Mouse (Mus musculus) activated CD4-positive, CD25-positive, alpha-beta regulatory T cell, adult 4 months (primary cell): ENCODE data around the gene Gm49776. TPM values are rescaled to one million over a fixed set of nuclear protein-coding genes. Genes with fewer than 3 reads are reported as not detected.

Experiments used
- ATAC-seq: one replicate; pipeline ENCODE4 v1.8.0; 2017
- polyA plus RNA-seq, 2 experiments: library from polyadenylated mRNA; unstranded; fragments of 100-300 nt; shearing (Covaris generic); gene quantifications; one replicate each; pipeline ENCODE4 v1.2.1; 2017

Gm49776 gene
- polyA plus RNA-seq = not detected

DNA sequence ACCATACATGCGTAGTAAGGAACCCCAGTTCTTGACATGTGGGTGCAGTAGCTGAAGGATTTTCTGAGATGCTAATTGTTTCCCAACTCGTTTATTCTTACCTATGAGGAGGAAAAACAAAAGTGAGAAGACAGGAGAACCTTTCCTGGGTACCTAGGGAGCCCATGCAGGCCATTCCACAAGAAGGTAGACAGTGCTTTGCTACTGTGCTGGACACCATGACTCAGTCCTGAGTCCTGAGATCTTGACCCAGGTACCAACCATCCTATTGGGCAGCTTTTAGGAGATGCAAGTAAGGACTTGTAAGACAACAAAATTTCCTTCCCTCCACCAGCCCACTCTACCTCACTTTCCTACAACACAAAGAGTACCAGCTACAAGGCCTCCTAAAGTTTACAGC is at the start of gene Gm49776:
Gm49776 (minus strand) TSS at position 101 of the 400 bp plus-strand sequence.
- ATAC-seq = no peak

DNA sequence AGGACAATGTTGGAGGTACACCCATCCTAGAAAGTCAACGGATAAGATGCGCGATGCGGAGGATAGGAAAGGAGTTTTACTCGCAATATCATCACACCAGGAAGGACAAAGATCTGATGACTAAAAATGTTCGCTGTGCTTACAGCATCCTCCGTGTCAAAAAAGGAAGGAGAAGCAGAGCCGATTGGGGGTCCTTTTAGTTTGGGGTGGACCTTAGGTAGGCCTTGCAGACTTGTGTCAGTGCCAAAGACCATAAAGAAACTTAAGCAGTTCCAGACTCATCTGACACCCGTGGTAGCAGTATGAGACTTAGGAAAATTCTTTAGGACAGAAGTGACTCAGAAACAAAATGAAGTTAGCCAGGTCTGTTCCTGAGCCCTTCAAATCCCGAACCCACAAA is 31.5 kb upstream of the Gm49776 start:
- peak; percentile 1 for ATAC-seq

DNA sequence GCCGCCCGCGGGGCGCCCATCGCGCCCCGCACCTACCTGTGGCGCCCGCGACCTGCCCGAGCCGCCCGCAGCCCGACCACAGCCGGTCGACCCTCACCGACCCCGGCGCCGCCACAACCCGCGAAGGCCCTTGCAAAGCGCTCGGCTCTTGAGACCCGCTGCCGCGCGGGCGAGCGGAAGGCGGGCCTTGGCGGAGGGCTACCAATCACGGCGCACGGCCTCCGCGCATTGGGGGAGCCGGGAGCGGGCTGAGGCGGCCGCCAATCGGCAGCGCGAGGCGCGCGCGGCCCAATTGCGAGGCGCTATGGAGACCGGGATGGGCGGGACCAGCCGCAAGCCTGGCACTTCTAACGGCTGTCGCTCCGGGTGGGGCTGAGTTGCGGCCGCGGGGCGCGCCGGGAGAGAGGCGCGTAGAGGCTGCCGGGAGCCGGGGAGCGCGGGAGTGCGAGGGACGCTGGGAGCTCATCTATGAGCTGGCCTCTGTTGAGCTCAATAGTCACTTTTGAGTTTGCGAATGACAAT is 31.0 kb upstream of the Gm49776 start, which contains the start of gene Dgcr8:
Dgcr8 (minus strand) TSS at position 180 of the 522 bp plus-strand sequence.
- ATAC-seq = peak; percentile 96

DNA sequence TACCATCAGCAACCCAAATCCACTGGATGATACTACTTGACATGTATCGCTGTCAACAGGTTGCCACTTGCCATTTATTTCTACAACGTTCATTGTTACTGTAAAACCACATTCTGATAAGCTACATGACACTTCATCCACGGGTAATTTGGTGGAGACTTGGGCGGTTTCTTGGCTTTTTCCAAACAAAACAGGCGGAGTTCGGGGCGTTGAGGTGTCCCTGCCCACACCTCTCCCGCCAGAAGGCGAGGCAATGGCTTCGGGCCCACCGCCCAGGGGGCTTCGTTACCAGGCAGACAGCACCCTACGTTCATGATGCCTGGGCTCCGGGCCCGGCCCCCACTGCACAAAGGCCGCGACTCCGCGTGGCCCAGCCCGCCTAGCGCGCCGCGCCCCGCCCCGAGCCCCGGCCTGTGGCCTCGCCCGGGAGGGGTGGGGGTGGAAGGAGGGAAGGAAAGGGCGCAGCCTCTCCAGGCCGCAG is 30.5 kb upstream of the Gm49776 start:
- peak; percentile 71 for ATAC-seq

DNA sequence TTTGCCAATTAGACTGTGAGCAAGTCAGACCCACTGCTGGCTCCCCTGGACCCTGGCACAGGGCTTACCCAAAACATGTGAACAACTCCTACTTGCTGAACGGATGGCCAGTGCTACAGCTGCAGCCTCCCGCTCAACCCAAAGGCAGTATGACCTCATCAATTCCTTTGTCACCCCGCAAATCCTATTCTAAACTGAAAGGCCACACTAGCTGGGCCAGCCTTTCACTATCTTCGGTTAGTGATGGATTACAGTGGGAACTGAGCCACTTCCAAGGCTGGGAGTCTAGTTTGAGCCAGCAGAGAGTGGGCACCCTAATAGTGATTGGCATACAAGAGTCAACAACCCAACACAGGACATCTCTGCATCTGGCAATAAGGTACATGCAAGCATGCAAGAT is 30.0 kb upstream of the Gm49776 start:
- no peak for ATAC-seq

DNA sequence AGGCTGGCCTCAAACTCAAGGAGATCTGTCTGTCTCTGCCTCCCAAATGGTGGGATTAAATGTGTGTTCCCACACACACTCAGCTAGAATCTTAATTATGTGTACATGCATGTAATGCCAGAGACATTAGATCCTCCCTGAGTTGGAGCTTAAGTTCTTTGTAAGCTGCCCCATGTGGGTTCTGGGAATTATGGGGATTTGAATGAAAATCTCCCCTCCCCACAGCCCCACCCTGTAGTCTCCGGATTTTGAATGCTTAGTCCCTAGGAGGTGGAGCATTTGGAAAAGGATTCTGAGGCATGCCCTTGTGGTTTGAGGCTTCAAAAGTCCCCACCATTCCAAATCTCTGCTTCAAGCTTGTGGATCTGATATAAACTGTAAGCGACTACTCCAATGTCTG is 17.0 kb upstream of the Gm49776 start:
- ATAC-seq = no peak

DNA sequence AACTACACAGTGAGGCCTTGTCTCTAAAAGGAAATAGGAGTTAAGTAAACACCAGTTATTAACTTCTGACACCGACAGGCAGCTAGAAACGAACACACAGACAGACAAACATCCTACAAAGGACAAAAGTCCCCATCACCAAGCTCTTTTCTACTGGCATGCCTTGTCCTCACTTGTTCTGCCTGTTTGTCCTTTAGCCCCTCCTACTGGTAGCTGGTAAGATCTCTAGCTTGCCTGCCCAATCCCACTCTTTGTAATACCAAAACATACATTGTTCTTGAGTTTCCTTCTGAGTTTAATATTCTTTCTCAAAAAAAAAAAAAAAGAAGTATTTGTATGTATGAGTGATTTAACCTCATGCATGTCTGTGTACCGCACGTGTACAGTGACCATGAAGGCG is 10.1 kb upstream of the Gm49776 start:
- no peak for ATAC-seq

DNA sequence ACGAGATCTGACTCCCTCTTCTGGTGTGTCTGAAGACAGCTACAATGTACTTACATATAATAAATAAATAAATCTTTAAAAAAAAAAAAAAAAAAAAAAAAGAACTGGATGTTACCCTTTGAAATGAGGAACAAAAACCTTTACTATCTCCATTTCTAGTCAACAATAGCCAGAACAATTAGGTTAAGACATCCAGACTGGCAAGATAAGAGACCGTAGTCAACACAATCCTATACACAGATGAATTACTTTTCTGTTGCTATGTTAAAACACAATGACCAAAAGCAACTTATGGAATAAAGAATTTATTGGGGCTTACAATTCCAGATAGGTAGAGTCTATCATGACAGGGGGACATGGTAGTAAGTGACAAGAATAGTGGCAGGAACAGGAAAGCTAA is 6.9 kb upstream of the Gm49776 start:
- no peak for ATAC-seq

DNA sequence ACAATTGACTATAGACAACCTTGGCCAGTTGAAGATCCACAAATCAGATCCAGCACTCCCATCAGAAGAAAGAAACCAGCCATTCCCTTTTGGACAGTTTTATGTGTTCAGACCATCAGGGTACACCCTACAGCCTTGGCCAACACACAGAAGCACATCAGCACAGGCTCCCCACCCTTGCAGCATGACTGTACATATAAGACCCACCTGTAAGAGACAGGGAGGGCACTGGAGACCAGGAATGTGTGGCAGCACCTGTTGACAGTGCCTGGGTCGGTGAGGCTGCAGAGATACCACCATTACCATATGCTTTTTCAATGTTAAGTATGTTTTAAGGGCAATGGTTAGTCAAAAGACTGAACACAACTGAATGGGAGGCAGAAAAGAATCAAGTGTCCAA is 4.3 kb downstream of the Gm49776 start:
- no peak for ATAC-seq

DNA sequence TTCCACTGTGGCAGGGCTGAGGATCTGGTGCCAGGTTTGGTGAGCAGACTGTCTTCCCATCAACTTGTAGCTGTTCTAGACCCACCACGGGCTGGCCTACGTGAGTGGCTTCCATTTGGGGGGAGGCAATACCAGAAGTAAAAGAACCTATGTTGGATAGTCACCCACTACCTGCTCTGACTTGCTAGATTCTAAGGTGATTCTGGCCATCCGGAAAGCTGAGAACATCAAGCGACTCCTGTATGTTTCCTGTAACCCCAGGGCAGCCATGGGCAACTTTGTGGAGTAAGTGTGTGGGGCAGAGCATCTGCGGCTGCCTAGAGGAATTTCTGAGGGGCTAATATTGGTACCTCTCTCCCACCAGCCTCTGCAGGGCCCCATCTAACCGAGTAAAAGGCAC is 5.4 kb downstream of the Gm49776 start:
- no peak for ATAC-seq

DNA sequence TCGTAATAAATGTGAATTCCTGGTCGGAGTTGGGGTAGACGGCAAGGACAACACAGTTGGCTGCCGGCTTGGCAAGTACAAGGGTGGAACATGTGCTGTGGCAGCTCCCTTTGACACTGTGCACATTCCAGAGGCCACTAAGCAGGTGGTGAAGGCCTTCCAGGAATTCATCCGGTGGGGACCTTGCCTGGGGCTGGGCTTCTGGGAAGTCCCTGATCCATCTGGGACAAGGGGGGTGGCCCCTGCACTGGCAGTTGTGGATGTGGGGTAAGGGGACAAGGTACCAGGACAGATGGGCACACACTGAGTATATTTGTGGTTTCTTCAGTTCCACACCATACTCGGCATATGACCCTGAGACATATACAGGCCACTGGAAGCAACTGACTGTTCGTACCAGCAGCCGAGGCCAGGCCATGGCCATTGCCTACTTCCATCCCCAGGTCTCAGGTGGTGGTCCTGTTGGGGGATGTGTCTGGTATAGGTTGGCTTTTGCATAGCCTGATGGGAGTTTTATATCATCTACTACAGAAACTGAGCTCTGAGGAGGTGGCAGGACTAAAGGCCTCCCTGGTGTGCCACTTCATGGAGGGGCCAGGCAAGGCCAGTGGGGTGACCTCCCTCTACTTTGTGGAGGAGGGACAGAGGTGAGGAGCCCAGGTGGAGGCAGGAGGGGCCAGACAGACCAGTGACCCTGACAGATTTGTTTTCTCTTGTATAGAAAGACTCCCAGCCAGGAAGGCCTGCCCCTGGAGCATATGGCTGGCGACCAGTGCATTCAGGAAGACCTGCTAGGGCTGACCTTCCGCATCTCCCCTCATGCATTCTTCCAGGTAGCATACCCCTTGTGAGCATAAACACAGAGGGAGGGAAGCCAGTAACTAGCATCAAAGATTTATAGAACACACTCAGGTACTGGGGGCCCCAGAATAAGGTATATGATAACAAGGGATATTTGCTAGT is 7.0 kb downstream of the Gm49776 start:
- no peak for ATAC-seq

DNA sequence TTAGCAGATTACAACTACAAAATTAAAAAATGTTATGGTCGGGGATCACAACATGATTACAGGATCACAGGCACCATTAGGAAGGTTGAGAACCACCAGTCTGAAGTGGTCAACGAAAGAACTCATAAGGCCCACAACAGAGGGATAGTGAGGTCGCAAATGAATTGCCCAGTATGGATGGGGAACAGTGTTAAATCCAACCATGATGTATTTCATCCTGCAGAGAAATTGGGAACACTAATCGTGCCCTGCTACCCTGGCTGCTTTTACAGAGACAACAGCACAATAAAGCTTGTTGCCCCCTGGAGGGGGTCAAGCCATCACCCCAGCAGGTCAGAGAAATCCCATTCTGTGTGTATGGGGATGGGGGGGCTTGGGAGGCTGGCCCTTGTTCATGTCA is 7.9 kb downstream of the Gm49776 start:
- ATAC-seq = no peak

DNA sequence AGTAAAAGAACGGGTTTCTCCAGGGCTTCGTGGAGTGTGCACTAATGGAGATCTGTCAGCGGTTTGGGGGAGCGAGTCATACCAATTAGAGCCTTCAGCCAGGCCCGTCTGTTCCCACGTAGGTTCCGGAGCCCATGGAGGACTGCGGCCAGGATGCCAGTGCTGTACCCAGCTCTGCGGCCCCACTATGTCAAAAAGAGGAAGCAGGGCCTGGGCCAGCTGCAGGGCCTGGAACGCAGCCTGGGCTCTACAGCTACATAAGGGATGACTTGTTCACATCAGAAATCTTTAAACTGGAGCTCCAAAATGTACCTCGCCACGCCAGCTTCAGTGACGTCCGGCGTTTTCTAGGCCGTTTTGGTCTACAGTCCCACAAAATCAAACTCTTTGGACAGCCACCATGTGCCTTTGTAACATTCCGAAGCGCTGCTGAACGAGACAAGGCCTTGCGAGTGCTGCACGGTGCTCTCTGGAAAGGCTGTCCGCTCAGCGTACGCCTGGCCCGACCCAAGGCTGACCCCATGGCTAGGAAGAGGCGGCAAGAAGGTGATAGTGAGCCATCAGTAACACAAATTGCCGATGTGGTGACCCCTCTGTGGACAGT is 8.7 kb downstream of the Gm49776 start:
- no peak for ATAC-seq

DNA sequence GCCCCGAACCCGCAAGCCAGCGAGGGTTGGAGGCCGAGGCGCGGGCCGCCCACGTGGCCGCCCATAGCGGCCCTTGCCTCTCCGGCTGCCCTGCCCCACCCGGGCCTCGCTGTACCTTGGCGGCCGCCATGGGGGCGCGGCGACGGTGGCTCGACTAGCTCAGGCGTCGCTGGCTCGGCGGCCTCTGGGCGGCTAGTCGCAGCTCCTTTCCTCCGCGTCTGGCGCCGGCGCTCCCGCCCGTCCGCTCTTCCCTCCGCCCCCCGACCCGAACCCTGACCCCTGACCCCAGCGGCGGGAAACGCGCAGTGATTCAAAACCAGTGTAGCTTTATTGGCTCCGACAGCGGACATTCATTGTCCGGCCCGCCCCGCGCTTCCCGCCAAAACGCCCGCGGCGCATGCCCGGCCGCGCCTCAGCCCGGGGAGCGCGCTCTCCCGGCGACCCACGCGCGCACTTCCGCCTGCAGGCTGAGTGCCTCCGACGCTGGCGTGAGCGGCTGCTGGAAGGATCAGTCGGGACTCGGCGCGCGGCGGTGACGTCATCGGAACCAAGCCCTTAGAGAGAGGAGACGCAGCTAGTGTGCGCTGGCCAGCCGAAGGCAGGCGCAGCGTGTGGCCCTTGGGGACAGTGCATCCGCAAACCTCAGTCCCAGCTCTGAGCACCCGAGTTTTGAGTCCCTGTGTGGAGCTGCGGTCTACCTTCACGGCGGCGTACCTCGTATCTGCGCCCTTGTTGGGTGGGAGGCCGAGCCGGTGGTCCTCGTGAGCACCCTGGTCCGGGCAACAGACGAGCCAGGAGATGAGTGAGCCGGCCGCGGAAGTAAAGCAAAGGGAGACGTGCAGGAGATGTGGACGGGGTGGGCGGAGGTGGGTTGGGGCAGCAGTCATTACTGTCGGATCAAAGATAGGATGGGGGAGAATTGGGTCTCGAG is 9.4 kb downstream of the Gm49776 start, which contains the start of the genes Trmt2a and Ranbp1:
Trmt2a (plus strand) TSS at position 247 of the 931 bp plus-strand sequence.
Ranbp1 (minus strand) TSS at position 300 of the 931 bp plus-strand sequence.
- ATAC-seq = peak; percentile 92

DNA sequence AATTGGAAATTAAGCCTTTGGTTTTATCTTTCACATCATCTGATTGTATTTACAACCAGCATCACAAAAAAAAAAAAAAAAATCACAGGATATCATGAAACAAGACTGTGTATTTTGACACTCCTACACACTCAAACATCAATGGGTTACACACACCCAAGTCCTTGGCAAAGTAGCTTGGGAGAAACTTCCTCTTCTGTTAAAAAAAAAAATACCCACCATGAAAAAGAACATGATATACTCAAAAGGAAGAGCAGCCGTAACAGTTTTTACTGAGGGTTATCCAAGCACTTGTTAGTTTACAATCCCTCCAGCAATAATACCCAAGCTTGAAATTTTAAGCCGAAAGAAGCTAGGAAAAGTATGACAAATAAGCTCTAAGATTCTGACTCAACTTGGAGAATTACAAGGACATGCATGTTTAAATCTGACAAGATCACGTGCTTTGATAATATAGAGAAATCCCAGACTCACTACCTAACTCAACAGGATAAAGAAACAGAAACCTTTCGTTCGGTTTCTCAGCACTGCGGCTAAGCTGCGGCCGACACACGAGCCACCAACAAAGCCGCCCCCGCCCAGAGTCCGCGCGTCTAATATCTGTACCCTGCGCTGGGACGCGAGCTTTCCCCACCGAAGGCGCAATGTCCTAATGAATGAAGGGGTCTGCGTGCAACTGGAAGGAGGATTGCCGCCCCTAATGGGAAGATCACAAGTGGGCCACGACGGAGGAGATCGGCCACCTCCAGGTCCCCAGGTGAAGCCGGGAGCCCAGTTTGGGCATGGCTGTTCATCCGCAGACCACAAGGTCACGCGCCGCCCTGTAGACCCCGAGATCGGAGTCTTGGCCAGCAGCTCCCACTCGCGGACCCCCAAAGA is 10.4 kb downstream of the Gm49776 start:
- no peak for ATAC-seq

DNA sequence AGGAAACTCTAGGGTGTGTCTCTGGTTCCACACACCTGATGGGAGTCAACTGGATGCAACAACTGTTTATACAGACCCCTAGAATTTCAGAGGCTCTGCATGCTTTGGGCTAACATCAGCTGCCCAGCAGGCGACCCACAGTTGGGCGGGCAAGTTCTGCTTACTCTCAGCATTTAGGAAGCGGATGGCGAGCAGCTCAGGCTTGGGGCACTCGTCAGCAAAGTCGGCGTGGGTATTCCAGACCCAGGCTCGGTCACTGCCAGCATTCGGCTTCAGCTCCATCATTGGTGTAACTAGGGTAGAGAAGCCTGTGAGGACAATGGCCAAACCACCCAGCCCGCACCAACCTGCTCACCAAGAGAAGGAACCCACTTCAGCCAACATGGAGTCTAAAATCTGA is 16.5 kb downstream of the Gm49776 start:
- ATAC-seq = no peak

DNA sequence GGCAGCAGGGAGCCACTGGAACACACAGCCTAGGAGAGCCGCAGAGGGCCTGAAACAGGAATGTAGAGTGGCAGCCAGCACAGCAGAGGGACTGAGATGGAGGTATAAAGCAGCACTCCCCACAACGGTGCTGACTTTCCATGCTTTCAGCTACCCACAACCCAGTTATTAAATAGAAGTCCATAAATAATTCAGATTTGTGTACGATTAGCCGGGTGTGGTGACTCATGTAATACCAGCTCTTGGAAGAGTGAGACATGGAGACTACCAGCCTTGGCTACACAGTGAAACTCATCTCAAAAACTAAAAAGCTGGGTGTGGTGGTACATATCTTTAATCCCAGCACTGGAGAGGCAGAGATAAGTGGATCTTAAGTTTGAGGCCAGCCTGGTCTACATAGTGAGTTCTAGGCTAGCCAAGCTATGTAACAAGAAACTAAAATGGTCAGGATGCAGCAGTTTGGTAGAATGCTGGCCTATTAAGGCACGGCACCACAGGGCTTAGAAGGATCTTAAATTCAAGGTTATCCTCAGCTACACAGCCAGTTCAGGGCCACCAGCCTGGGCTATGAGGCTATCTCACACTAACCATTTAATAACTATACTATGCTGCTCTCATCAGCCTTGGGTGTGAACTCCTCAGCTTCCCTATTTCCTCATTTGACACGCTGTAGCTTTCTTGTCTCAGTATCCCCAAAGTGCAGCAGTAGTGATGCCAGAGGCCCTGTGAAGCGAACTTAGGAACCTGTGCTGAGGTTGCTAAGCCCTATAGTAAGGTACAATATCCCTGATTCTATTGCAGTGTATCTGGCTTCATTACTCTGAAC is 21.2 kb downstream of the Gm49776 start:
- ATAC-seq = no peak

DNA sequence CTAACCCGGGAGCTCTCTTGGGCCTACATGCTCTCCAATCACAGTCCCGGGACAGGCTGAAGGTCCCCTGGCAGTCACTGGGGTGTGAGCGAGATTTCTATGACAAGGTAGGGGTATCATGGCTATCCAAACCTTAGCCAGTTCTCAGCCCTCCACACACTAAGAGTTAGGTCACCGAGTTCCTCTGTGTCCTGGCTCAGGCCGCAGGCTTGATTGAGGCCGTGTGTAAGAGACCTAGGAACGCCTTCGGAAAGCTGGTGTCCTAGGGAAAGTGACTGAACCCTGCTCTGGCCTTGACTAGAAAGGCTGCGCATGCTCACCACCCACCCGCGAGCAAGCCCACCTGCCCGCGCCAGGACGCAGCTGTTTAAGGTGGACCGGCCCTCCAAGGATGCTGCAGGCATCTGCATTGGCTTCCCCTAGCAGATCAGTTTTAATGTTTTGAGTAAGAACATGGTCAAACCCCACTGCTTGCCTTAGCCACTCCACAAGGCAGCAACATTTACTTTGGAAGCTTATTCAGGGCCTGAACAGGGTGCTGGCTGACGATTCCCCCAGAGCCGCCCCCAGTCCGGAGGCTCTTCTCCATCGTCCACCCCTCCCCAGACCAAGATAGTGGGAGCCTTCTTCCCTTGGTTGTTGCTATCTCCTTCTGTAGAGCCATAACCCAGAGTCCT is 22.6 kb downstream of the Gm49776 start:
- ATAC-seq = peak; percentile 23

DNA sequence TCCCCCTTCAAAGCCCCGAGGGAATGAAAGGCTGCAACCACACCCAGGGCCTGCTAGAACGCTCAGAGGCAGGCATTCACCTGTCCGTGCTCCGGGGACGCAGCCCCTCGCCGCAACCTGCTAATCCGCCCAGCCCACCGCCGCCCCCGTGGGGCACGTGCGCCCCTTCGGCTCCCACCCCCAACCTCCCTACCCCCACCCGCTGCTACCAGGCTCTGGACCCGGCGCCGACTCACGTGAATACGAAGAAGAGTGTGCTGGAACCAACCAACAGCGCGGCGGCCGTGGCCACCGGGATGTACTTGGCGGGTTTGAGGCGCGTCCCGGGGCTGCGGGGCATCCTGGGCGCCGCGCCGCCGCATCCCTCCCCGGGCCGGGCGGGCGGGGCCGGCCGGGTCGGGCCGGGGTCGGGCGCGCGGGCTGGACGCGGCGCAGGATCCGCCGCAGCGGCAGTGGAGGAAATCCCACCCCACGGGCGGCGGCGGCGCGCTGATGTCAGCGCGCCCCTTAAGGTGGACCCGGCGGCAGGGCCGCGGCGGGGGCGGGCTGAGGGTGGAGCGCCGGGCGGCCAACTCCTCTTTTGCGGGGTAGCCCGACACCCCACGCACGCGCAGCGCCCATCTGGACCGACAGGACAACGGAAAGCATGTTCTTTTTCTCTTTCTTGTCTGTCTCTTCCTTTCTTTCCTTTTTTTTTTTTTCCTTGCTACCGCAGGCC is 23.3 kb downstream of the Gm49776 start, which contains the start of gene Zdhhc8:
Zdhhc8 (minus strand) TSS at position 466 of the 718 bp plus-strand sequence.
- ATAC-seq = peak; percentile 59
